Mouse (Mus musculus): ENCODE measurements at regions not wholly inside any gene's neighbourhood (a gene's known extent, or its start where the extent isn't known, plus 50 kb on each side); places are given as distances from the start of the nearest gene placed in this dataset.

DNA sequence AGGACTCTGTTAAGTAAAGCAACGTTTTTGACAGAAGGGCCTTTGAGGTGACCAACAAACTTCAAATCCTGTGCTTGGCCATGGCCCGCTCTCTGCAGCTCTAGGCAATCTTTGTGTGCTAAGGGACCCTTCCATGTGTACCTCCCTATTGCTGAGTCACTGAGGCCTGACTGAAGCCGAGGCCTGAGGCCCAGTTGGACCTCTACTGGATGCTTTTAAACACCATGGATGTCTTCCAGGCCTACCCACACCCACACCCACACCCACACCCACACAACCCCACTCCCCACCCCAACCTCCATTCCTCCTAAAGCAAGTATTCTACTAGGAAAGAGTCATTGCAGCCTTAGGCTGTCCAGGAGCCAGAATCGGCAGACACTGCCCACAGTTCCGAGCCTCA is 518.3 kb upstream of the Adam5 start:
- DNase-seq, result no peak
- Histone ChIP-seq H3K36me3 (ENCODE audit: insufficient read depth) (no peaks in the 10 kb centered on the region), H3K9ac (no peak overlapping the region), H3K27me3 (ENCODE audit: insufficient read depth, low read length) (no peaks in the 10 kb centered on the region), H3K27ac (ENCODE audit: low read depth) (no peak overlapping the region), H3K4me2 (no peak overlapping the region), H3K4me3 (ENCODE audit: low read depth, low read length) (no peak overlapping the region), H3K9me3 (ENCODE audit: low read depth, low read length) (peaks cover 5% of the 10 kb centered on the region; the same call in 1 of the 2 replicates), H3K4me1 (ENCODE audit: insufficient read depth) (no peaks in the 10 kb centered on the region)
- no peak for ATAC-seq (ENCODE audit: insufficient read depth)
- 76% methylated on average over 5 of the region's 5 CpGs for WGBS
- no peak for TF ChIP-seq CTCF (IDR thresholded peaks at IDR 0.05; ENCODE audit: low read depth)

DNA sequence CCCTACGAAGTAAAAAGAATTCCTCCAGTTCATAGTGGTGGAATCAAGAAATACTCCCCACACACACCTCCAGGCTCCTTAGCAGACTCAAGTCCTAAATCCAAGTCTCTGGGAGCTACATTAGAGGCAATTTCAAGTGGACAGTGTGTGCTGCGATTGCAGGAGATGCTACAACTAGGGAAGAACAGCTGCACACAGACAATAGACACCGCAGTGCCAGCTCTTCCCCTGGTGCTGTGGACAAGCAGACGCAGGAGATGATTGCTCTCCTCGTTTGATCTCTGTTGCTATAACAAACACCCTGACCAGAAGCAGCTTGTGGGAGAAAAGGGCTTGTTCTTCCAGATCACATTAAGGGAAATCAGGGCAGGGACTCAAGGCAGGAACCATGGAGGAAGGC is 517.1 kb upstream of the Adam5 start:
- no peaks in the 10 kb centered on the region for H3K36me3 ChIP-seq (ENCODE audit: insufficient read depth)
- no peak overlapping the region for H3K9ac ChIP-seq
- WGBS, result 50% methylated on average over 5 of the region's 5 CpGs
- peaks cover 5% of the 10 kb centered on the region; the same call in 1 of the 2 replicates for H3K9me3 ChIP-seq (ENCODE audit: low read depth, low read length)
- ATAC-seq (ENCODE audit: insufficient read depth) (no peak), DNase-seq (no peak)
- no peak overlapping the region for H3K4me2 ChIP-seq
- no peak overlapping the region for H3K27ac ChIP-seq (ENCODE audit: low read depth)
- no peaks in the 10 kb centered on the region for H3K27me3 ChIP-seq (ENCODE audit: insufficient read depth, low read length)
- no peak for TF ChIP-seq CTCF (IDR thresholded peaks at IDR 0.05; ENCODE audit: low read depth)
- H3K4me3 ChIP-seq (ENCODE audit: low read depth, low read length), result no peak overlapping the region
- H3K4me1 ChIP-seq (ENCODE audit: insufficient read depth), result no peaks in the 10 kb centered on the region

DNA sequence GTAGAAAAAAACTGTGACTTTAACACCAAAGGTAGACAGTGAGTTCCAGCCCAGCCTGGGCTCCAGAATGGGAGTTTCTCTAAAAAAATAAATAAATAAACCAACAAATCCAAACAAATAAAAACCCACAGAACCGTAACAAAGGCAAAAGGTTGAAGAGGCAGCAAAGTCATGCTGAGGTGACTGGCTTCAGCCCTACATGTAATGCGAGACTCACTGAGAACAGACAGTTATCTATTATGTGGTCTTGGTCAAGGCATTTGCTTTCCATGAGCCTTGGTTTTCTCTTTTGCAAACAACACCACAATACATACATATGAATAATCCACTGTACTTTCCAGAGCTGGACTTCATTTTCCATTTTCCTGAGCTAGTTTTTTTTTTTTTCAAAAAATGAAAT is 516.6 kb upstream of the Adam5 start:
- 72% methylated on average over 2 of the region's 2 CpGs for WGBS
- no peak overlapping the region for H3K4me2 ChIP-seq
- H3K9ac ChIP-seq, result no peak overlapping the region
- H3K9me3 ChIP-seq (ENCODE audit: low read depth, low read length), result peaks cover 5% of the 10 kb centered on the region; the same call in 1 of the 2 replicates
- DNase-seq, result no peak
- H3K4me1 ChIP-seq (ENCODE audit: insufficient read depth), result no peaks in the 10 kb centered on the region
- ATAC-seq (ENCODE audit: insufficient read depth), result no peak
- no peaks in the 10 kb centered on the region for H3K27me3 ChIP-seq (ENCODE audit: insufficient read depth, low read length)
- no peak overlapping the region for H3K4me3 ChIP-seq (ENCODE audit: low read depth, low read length)
- no peaks in the 10 kb centered on the region for H3K36me3 ChIP-seq (ENCODE audit: insufficient read depth)
- no peak overlapping the region for H3K27ac ChIP-seq (ENCODE audit: low read depth)
- no peak for TF ChIP-seq CTCF (IDR thresholded peaks at IDR 0.05; ENCODE audit: low read depth)

DNA sequence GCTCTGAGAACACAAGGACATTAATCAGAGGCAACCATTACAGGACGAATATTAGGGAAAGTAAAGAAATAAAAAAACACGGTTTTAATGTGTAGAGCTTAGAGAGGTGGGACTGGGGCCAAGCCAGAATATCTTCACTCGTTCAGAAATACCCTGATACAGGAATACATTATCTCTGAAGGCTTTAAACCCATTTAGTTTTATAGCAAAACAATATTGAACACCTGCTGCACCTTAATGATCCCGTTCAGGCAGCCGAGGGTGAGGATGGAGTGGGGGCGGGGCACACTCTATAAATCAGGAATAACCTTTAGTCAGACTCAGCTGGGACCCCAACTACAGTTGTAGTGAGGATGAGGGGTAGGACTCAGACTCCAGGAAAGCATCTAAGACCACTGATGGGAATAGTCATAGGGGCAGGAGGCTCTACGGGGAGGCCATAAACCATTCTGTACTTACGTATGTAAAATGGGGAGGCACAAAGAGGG is 508.0 kb upstream of the Adam5 start:
- H3K27ac ChIP-seq (ENCODE audit: low read depth), result no peak overlapping the region
- no peak for TF ChIP-seq CTCF (IDR thresholded peaks at IDR 0.05; ENCODE audit: low read depth)
- ATAC-seq (ENCODE audit: insufficient read depth) (no peak), DNase-seq (no peak)
- no peaks in the 10 kb centered on the region for H3K27me3 ChIP-seq (ENCODE audit: insufficient read depth, low read length)
- 66% methylated on average over 8 of the region's 8 CpGs for WGBS
- H3K36me3 ChIP-seq (ENCODE audit: insufficient read depth), result no peaks in the 10 kb centered on the region
- no peaks in the 10 kb centered on the region for H3K4me1 ChIP-seq (ENCODE audit: insufficient read depth)
- H3K9ac ChIP-seq, result no peak overlapping the region
- no peak overlapping the region for H3K4me2 ChIP-seq
- no peaks in the 10 kb centered on the region; the same call in 1 of the 2 replicates for H3K9me3 ChIP-seq (ENCODE audit: low read depth, low read length)
- no peak overlapping the region for H3K4me3 ChIP-seq (ENCODE audit: low read depth, low read length)

DNA sequence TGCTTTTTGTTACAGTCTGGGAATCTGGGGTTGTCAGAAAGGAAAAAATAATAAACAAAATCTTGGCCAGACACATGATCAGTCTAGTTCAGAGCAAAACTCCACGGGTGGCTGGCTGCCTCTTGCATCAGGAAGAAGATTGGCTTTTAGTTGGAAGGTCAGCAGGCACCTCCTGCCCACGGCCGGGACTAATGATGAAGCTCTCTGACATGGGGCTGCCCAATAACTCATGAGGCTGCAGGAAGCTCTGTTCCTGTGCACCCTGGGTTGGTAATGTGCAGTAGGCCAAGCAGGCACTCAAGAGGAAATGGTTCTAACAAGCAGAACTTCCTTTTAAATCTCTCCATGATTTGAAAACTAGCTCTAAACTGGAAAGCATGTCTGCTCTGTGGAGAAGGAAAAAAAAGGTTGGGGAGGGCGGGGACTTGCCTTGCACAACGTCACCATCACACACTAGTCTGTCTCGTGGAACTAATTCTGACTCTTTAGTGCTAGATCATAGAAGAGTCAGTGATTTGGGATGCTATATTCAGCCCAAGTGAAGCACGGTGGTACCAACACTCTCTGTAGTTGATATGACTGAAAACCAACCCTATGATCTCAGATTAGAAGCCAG is 507.1 kb upstream of the Adam5 start:
- H3K4me3 ChIP-seq (ENCODE audit: low read depth, low read length), result no peak overlapping the region
- peak; percentile 39; the same call in 1 of the 2 replicates for ATAC-seq (ENCODE audit: insufficient read depth)
- WGBS, result 38% methylated on average over 7 of the region's 7 CpGs
- DNase-seq, result peak; percentile 60
- TF ChIP-seq CTCF (IDR thresholded peaks at IDR 0.05; ENCODE audit: low read depth), result no peak
- 0 out of 2 replicates have a peak, but pooled peaks cover 5% of the 10 kb centered on the region for H3K4me1 ChIP-seq (ENCODE audit: insufficient read depth)
- H3K4me2 ChIP-seq, result no peak overlapping the region
- no peak overlapping the region for H3K9ac ChIP-seq
- H3K27ac ChIP-seq (ENCODE audit: low read depth), result 0 out of 2 replicates have a peak overlapping the region, but pooled peaks have one; percentile 21
- no peaks in the 10 kb centered on the region for H3K36me3 ChIP-seq (ENCODE audit: insufficient read depth)
- no peaks in the 10 kb centered on the region; the same call in 1 of the 2 replicates for H3K9me3 ChIP-seq (ENCODE audit: low read depth, low read length)
- H3K27me3 ChIP-seq (ENCODE audit: insufficient read depth, low read length), result no peaks in the 10 kb centered on the region

DNA sequence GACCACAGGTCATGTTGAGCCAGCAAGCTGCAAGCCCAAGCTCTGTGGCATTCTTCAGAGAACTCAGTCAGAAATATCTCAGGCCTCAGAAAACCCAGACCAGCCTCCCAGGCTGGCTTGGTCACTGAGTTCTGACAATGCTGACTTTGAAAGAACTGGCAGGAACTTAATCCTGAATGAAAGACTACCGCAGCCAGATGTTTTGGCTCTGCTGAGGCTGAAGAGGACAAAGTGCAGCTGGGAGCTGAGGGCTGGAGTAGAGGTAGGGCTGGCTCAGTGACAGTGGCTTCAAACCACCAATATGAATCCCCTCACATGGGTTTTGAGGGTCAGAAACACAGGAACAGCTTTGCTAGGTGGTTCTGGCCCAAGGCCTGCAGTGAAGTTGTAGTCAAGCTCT is 505.6 kb upstream of the Adam5 start:
- Histone ChIP-seq H3K27me3 (ENCODE audit: insufficient read depth, low read length) (no peaks in the 10 kb centered on the region), H3K4me2 (no peak overlapping the region), H3K9ac (no peak overlapping the region), H3K4me3 (ENCODE audit: low read depth, low read length) (no peak overlapping the region), H3K27ac (ENCODE audit: low read depth) (peak overlapping the region; percentile 33; the same call in 1 of the 2 replicates), H3K36me3 (ENCODE audit: insufficient read depth) (no peaks in the 10 kb centered on the region), H3K9me3 (ENCODE audit: low read depth, low read length) (no peaks in the 10 kb centered on the region), H3K4me1 (ENCODE audit: insufficient read depth) (peaks cover 6% of the 10 kb centered on the region; the same call in 1 of the 2 replicates)
- TF ChIP-seq CTCF (IDR thresholded peaks at IDR 0.05; ENCODE audit: low read depth), result no peak
- ATAC-seq (ENCODE audit: insufficient read depth), result peak; percentile 64; the same call in 1 of the 2 replicates
- WGBS, result 22% methylated on average over 1 of the region's 1 CpGs
- DNase-seq, result peak; percentile 84

DNA sequence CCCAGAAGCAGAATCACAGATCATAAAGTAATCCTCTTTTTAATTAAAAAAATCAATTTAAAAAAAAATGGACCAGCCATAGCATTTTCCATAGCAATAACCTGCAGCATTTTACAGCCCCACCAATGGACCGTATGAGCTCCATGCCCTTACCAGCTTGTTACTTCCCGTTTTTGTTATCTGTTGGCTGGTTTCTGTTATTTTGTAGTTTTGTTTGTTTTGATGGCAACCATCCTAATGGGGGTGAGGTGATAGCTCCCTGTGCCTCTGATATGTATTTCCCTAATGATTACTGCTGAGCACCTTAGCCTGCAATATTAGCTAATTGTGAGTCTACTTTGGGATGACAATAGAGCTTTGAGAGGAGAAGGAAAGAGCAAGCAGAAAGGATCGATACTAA is 504.1 kb upstream of the Adam5 start:
- Histone ChIP-seq H3K27me3 (ENCODE audit: insufficient read depth, low read length) (no peaks in the 10 kb centered on the region), H3K9ac (no peak overlapping the region), H3K4me3 (ENCODE audit: low read depth, low read length) (no peak overlapping the region), H3K27ac (ENCODE audit: low read depth) (no peak overlapping the region), H3K9me3 (ENCODE audit: low read depth, low read length) (no peaks in the 10 kb centered on the region), H3K4me1 (ENCODE audit: insufficient read depth) (peaks cover 10% of the 10 kb centered on the region; the same call in 1 of the 2 replicates), H3K4me2 (no peak overlapping the region), H3K36me3 (ENCODE audit: insufficient read depth) (no peaks in the 10 kb centered on the region)
- DNase-seq (no peak), ATAC-seq (ENCODE audit: insufficient read depth) (no peak)
- WGBS, result 63% methylated on average over 3 of the region's 3 CpGs
- TF ChIP-seq CTCF (IDR thresholded peaks at IDR 0.05; ENCODE audit: low read depth), result no peak
